Mouse (Mus musculus) forebrain, embryonic 11.5 days (tissue): ENCODE measurements around the gene Ang4. TPM values are rescaled to one million over a fixed set of nuclear protein-coding genes. Genes with fewer than 3 reads are reported as not detected.

Experiments
- polyA plus RNA-seq: library from polyadenylated mRNA; unstranded; fragments of >200 nt; fragmentation: Nextera tagmentation; extraction: Ambion mirVana; gene quantifications from 2 replicates; pipeline ENCODE4 v1.2.1, GENCODE M21; 2014

The Ang4 gene
- polyA plus RNA-seq, 1 experiment from 2014 or later: not detected

Other genes starting within 250 kb of the Ang4 start
- not detected in 2 replicates for gene Gm5622, start 220.8 kb downstream of the Ang4 start, polyA plus RNA-seq
- not detected in 2 replicates for gene Gm17175, start 199.5 kb downstream of the Ang4 start, polyA plus RNA-seq
- not detected in 2 replicates for gene Gm17174, start 181.5 kb downstream of the Ang4 start, polyA plus RNA-seq
- not detected in 2 replicates for gene Gm17078, start 162.3 kb downstream of the Ang4 start, polyA plus RNA-seq
- gene Gm4181, start 137.9 kb downstream of the Ang4 start, polyA plus RNA-seq: not detected in 2 replicates
- not detected in 2 replicates for gene Gm17079, start 78.1 kb downstream of the Ang4 start, polyA plus RNA-seq
- gene Gm5800, start 56.4 kb downstream of the Ang4 start, polyA plus RNA-seq: not detected in 2 replicates
- not detected in 2 replicates for gene AY358078, start 26.5 kb upstream of the Ang4 start, polyA plus RNA-seq
- not detected in 2 replicates for gene Ear6, start 80.1 kb upstream of the Ang4 start, polyA plus RNA-seq
- gene Mettl17, start 111.3 kb upstream of the Ang4 start, polyA plus RNA-seq: 48.1 and 60.0 TPM in 2 replicates
- 0.45 and 0.89 TPM in 2 replicates for gene Slc39a2, start 119.3 kb upstream of the Ang4 start, polyA plus RNA-seq
- 8.9 and 11.2 TPM in 2 replicates for gene Ndrg2, start 140.6 kb upstream of the Ang4 start, polyA plus RNA-seq
- not detected in 2 replicates for gene Tppp2, start 144.8 kb upstream of the Ang4 start, polyA plus RNA-seq
- not detected in 2 replicates for gene Rnase13, start 149.2 kb upstream of the Ang4 start, polyA plus RNA-seq
- 93.3 and 99.7 TPM in 2 replicates for gene Arhgef40, start 211.1 kb upstream of the Ang4 start, polyA plus RNA-seq
- gene Tmem253, start 242.1 kb upstream of the Ang4 start, polyA plus RNA-seq: 0.92 and 0.95 TPM in 2 replicates
- 105 and 116 TPM in 2 replicates for gene Zfp219, start 247.1 kb upstream of the Ang4 start, polyA plus RNA-seq